Mouse (Mus musculus): ENCODE measurements around the gene Hspb11.

The Hspb11 gene

GRCm38 (mm10) chr4:107318646-107319045, 65.3 kb downstream of the Hspb11 start:
- DNase-seq: no peak

GRCm38 (mm10) chr4:107321041-107321440, 67.6 kb downstream of the Hspb11 start:
- no peak for DNase-seq

GRCm38 (mm10) chr4:107323113-107323512, 69.7 kb downstream of the Hspb11 start:
- DNase-seq: no peak

GRCm38 (mm10) chr4:107328530-107328929, 75.1 kb downstream of the Hspb11 start:
- no peak for DNase-seq
